Mouse (Mus musculus) fat pad, adult 2 months (tissue): ENCODE results near the gene Wfdc21.

ENCODE experiments used
- DNase-seq: peaks from one replicate; pipeline ENCODE4 v3.0.0-alpha.2; 2011; ENCODE audit warnings: low read depth, low spot score; ENCODE audit errors: extremely low read depth

Gene Wfdc21

DNA sequence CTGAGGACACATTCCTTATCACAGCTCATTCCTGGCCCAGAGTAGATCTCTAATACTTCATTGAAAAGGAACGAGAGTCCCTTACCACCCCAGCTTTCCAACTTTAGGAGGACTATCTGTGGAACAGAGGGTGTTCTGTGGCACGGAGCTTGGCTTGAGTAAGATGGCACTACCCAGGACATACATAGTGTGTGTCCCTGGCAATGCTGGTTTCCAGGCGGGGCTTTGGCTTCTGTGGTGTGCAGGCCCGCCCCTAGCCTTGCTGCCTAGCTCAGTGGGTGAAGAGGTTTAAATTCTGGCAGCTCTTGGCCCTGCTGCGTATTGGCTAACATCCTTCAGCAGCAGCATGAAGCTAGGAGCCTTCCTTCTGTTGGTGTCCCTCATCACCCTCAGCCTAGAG is at the start of gene Wfdc21:
Wfdc21 (plus strand) TSS at position 260 of the 400 bp plus-strand sequence.
- DNase-seq, result no peak

GRCm38 (mm10) chr11:83703705-83704104 is 43.0 kb upstream of the Wfdc21 start, which contains the start of gene Wfdc17:
Gene Wfdc17, plus strand, starts transcription at chr11:83703991.
- DNase-seq, result no peak

DNA sequence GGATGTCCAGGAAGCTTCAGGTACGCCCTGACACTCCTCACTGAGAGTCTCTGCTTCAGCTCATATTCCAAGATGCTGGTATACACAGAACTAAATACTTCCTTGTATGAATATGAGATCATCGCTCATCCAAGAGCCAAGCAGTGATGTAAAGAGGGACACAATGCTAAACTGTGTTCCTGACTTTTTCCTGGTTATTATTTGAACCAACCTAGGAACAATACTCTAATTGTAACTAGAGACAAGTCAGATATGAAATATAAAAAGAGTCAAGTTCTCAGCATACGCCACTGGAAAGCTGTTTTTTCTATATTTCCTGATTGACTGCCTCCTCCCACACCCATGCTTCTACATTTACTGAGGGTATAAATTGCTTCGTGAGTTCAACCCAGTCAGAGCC is 38.0 kb upstream of the Wfdc21 start, which contains the start of gene Wfdc18:
Wfdc18 (plus strand) TSS at position 301 of the 400 bp plus-strand sequence.
- DNase-seq, result no peak

- no peak for DNase-seq
Measured at GRCm38 (mm10) chr11:83709683-83710082, 37.1 kb upstream of the Wfdc21 start.

- DNase-seq, result no peak
Measured at GRCm38 (mm10) chr11:83712671-83713070, 34.1 kb upstream of the Wfdc21 start.

- no peak for DNase-seq
Measured at GRCm38 (mm10) chr11:83713925-83714324, 32.8 kb upstream of the Wfdc21 start.

GRCm38 (mm10) chr11:83717042-83717665 is 29.6 kb upstream of the Wfdc21 start:
- peak; percentile 86 for DNase-seq

DNA sequence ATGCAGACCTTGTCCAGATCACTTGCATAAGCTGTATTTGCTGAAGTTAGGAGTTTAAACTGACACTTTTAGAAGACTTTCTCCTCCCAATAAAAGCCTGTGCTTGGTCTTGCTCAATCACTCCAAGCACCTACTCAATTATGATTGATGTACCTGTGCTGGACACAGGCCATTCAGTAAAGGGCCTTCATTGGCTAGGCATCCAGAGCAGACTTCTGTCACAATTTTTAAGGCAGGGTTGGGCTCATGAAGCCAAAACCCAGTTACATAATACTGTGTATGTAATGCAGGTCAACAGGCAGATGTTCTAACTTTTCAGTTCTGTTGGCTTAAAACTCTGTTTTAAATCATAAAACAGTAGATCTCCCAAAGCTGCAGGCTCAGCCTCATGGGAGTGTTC is 26.0 kb upstream of the Wfdc21 start:
- peak; percentile 92 for DNase-seq

- no peak for DNase-seq
Measured at GRCm38 (mm10) chr11:83728757-83729432, 17.8 kb upstream of the Wfdc21 start.

GRCm38 (mm10) chr11:83731116-83731515 is 15.6 kb upstream of the Wfdc21 start:
- DNase-seq, result no peak

DNA sequence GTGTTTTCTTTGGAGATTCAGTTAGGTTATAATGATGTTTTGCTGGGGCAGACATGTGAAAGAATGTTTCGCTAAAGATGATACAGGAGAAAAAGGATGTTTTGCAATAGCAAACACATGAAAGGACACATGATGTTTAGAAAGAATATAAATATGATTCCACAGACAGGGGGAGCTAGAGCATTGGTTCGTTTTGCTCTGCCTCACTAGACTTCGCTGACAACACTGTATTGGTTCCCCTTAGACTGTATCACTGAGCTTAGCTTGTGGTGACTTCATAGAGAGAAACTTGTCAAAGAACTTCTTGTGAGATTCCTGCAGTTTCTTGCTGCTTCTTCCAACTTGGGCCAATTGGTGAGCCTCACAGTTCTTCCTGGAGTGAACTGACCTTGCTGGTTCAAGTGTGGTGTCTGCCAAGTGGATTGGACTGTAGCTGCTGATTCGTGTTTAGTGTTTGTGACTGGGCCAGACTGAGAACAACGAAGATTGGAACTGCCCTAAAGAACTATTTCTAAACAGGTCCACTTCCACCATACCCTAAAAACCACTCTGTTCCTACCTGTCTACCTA is 13.6 kb upstream of the Wfdc21 start:
- DNase-seq, result no peak

GRCm38 (mm10) chr11:83734215-83734614 is 12.5 kb upstream of the Wfdc21 start:
- DNase-seq, result no peak

- no peak for DNase-seq
Measured at GRCm38 (mm10) chr11:83735881-83736280, 10.9 kb upstream of the Wfdc21 start.

DNA sequence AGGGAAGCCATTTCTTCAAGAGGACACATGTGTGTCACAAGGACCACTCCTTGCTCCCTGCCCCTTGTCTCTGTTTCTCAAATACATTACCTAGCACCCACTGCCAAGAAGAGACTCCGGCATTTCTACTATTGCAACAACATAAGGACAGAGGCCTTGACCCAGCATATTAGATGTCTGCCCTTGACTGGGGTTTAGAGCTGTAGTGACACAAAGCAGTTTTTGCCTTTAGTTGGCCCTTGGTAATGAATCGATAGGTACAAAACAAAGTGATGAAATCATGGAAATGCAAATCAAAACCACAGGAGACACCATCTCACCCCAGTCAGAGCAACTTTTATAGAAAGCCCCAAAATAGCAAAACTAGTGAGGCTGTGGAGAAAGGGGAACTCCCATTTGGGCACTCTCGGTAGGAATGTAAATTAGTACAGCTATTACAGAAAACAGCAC is 9.6 kb upstream of the Wfdc21 start:
- no peak for DNase-seq

GRCm38 (mm10) chr11:83739241-83739640 is 7.5 kb upstream of the Wfdc21 start:
- no peak for DNase-seq

GRCm38 (mm10) chr11:83740443-83740991 is 6.2 kb upstream of the Wfdc21 start:
- DNase-seq, result no peak

DNA sequence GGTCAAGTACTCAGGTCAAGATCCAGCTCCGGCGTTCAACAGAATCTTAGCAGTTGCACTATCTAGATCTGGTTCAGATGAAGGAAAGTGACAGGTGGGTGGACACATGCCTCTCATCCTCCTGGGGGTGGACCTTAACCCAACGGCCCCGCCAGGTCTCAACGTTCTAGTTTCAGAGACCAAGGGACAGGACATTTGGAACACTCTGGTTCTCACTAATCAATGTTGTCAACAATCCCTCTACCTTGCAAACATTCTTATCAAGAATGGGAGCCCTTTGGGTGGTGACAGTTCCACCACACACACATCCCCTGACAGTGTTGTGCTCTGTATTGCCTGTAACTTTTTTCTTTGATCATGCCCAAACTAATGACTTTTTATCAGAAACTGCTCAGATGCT is 4.9 kb upstream of the Wfdc21 start:
- DNase-seq, result no peak

- no peak for DNase-seq
Measured at GRCm38 (mm10) chr11:83742731-83743355, 3.9 kb upstream of the Wfdc21 start.

DNA sequence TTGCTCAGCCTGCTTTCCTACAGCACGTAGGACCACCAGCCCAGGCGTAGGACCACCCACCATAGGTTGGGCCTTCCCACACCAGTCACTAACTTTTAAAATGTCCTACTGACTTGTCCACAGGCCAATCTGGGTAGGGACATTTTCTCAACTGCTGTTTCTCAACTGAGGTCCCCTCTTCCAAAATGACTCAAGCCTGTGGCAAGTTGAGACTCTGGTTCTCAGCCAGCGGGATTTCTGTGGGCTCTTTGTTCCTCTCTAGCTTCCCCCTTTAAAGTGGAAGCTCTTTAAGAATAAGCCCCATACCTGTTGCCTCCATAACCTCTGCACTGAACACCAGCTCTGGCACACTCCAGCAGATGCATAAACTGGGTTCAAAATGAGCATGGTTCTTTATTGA is 3.2 kb upstream of the Wfdc21 start:
- no peak for DNase-seq

DNA sequence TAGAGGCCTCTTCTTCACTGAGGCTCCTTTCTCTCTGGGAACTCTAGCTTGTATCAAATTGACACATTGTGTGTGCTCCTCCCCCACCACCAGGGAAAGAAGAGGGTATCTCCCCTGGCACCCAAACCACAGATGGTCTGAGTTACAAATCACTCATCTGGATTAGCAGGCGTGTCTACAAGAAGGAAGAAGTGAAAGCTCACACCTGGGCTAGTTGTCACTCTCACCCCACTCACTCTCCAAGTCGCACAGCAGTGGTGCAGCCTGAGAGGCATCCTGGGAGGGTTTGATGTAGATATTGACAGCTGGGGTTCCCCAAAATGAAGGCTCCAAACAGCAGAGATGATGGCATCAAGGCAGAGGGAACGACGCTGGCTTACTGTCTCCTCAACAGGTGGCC is 588 bp upstream of the Wfdc21 start:
- DNase-seq, result no peak
